Mouse (Mus musculus): ENCODE results near the gene Galnt16.

DNA sequence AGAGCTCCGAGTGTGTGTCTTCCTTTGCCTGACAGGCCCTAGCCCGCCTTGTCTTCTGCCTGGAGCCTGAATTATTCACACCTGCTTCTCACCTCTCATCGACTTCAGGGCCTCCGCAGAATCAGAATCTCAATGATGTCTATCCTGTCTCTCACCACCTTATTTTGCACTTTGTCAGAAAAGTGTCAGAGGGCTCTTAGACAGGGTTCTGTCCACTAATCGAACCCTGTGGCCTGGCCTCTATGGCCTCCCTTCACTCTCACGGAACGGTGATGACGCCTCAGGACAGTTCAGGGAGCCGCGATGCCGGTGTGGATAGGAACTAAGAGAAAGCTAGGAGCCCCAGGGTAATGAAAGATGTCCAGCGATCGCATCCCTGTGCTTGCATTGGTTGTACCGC is at the start of gene Galnt16:
- TF ChIP-seq CTCF (IDR thresholded peaks at IDR 0.05; ENCODE audit: borderline replicate concordance, control insufficient read depth, extremely low read depth, insufficient read depth, low read length, poor library complexity) (no peak), POLR2A (IDR thresholded peaks at IDR 0.05; ENCODE audit: control insufficient read depth, extremely low read depth, insufficient read depth, low read length, poor library complexity) (no peak)

All from thymus, adult 2 months (tissue).